Mouse (Mus musculus): ENCODE data around the gene Oas1g. TPM values are rescaled to one million over a fixed set of nuclear protein-coding genes. Genes with fewer than 3 reads are reported as not detected.

Gene Oas1g
- polyA plus RNA-seq, 3 experiments from 2014 or later, result 0.68 to 2.0 TPM; not detected in 1

Other genes starting within 250 kb of the Oas1g start
- gene Rasal1, start 238.8 kb downstream of the Oas1g start, polyA plus RNA-seq (2017; shearing (Covaris generic)), result 1 to 10 TPM; 6.8 to 9.7 (median 6.8) TPM
- 10 to 100 TPM; 41.0 to 52.7 (median 49.6) TPM for gene Dtx1, start 175.7 kb downstream of the Oas1g start, polyA plus RNA-seq (2017; shearing (Covaris generic))
- 1 to 10 TPM in 1 of 3 experiments, under 1 TPM in 2; 0.71 to 2.2 (median 0.95) TPM for gene Oas2, start 137.8 kb downstream of the Oas1g start, polyA plus RNA-seq (2017; shearing (Covaris generic))
- 10 to 100 TPM in 1 of 3 experiments, 1 to 10 TPM in 2; 9.6 to 35.3 (median 10.0) TPM for gene Oas3, start 110.0 kb downstream of the Oas1g start, polyA plus RNA-seq (2017; shearing (Covaris generic))
- not detected for gene Oas1e, start 92.1 kb downstream of the Oas1g start, polyA plus RNA-seq (2017; shearing (Covaris generic))
- gene Oas1c, start 75.1 kb downstream of the Oas1g start, polyA plus RNA-seq (2017; shearing (Covaris generic)), result 10 to 100 TPM; 12.0 to 14.0 (median 13.6) TPM
- gene Oas1f, start 40.2 kb downstream of the Oas1g start, polyA plus RNA-seq (2017; shearing (Covaris generic)), result not detected
- not detected for gene Oas1h, start 26.2 kb downstream of the Oas1g start, polyA plus RNA-seq (2017; shearing (Covaris generic))
- gene Oas1a, start 19.9 kb upstream of the Oas1g start, polyA plus RNA-seq (2017; shearing (Covaris generic)), result 10 to 100 TPM; 31.0 to 53.3 (median 33.8) TPM
- gene Oas1d, start 26.9 kb upstream of the Oas1g start, polyA plus RNA-seq (2017; shearing (Covaris generic)), result not detected
- gene Rph3a, start 122.5 kb upstream of the Oas1g start, polyA plus RNA-seq (2017; shearing (Covaris generic)), result not detected

All from inflammation-experienced regulatory T-cells, adult 6 months (primary cell).